Mouse (Mus musculus) forebrain, postnatal 0 days (tissue): ENCODE measurements around the gene Jph3. TPM values are rescaled to one million over a fixed set of nuclear protein-coding genes. Genes with fewer than 3 reads are reported as not detected.

ENCODE experiments used
- ATAC-seq: fragments of 200-750 bp; cut with Nextera tagmentation; 2 replicates; pipeline ENCODE4 v1.8.0; 2017; ENCODE audit warnings: mild to moderate bottlenecking, moderate library complexity
- DNase-seq: peaks from one replicate; pipeline ENCODE4 v3.0.0-alpha.2; 2015
- H3K27ac ChIP-seq: fragments of 300-500 bp; sonication (generic); 2 replicates; pipeline ENCODE4 v1.5.1; 2014; ENCODE audit warnings: low read depth, mild to moderate bottlenecking, antibody characterized with exemption, low read length, moderate library complexity, mixed read lengths
- H3K27me3 ChIP-seq: fragments of 300-500 bp; sonication (generic); 2 replicates; pipeline ENCODE4 v1.6.1; 2014; ENCODE audit warnings: mild to moderate bottlenecking, low read length, mixed read lengths; ENCODE audit not compliant: insufficient read depth
- H3K36me3 ChIP-seq: fragments of 300-500 bp; sonication (generic); 2 replicates; pipeline ENCODE4 v1.6.1; 2014; ENCODE audit warnings: mild to moderate bottlenecking, moderate library complexity; ENCODE audit not compliant: insufficient read depth
- H3K4me1 ChIP-seq: fragments of 300-500 bp; sonication (generic); 2 replicates; pipeline ENCODE4 v1.6.1; 2014; ENCODE audit warnings: antibody characterized with exemption; ENCODE audit not compliant: insufficient read depth
- H3K4me2 ChIP-seq: fragments of 300-500 bp; sonication (generic); 2 replicates; pipeline ENCODE4 v1.6.1; 2014; ENCODE audit warnings: low read depth, mild to moderate bottlenecking, moderate library complexity
- H3K4me3 ChIP-seq: fragments of 300-500 bp; sonication (generic); 2 replicates; pipeline ENCODE4 v1.5.1; 2014; ENCODE audit warnings: low read depth, low read length, mixed read lengths
- H3K9ac ChIP-seq: fragments of 300-500 bp; sonication (generic); 2 replicates; pipeline ENCODE4 v1.6.1; 2014; ENCODE audit warnings: mild to moderate bottlenecking
- H3K9me3 ChIP-seq: fragments of 300-500 bp; sonication (generic); 2 replicates; pipeline ENCODE4 v1.6.1; 2016; ENCODE audit warnings: low read length
- CTCF ChIP-seq: sonication (generic); IDR thresholded peaks from 2 replicates; pipeline ENCODE4 v1.5.1; 2016; ENCODE audit warnings: antibody characterized with exemption, control low read depth, low read depth
- WGBS: fragments of 180-500 bp; shearing (Covaris S2); extraction: QIAGEN DNeasy Blood & Tissue Kit; methylation state at CpG from one replicate; pipeline ENCODE4 v1.1.7; 2014; 5-methylcytosine and 5-hydroxymethylcytosine counted together
- polyA plus RNA-seq: library from polyadenylated mRNA; unstranded; fragments of >200 nt; fragmentation: Nextera tagmentation; extraction: Ambion mirVana; gene quantifications from 2 replicates; pipeline ENCODE4 v1.2.1, GENCODE M21; 2015
- total RNA-seq: library from RNA; depleted of rRNA; stranded (reverse); fragments of >200 nt; gene quantifications from 2 replicates; pipeline ENCODE4 v1.2.3, GENCODE M21; 2014

Jph3 gene
- total and polyA plus RNA-seq, 2 experiments from 2014 or later, result 65.8 to 123 TPM

DNA sequence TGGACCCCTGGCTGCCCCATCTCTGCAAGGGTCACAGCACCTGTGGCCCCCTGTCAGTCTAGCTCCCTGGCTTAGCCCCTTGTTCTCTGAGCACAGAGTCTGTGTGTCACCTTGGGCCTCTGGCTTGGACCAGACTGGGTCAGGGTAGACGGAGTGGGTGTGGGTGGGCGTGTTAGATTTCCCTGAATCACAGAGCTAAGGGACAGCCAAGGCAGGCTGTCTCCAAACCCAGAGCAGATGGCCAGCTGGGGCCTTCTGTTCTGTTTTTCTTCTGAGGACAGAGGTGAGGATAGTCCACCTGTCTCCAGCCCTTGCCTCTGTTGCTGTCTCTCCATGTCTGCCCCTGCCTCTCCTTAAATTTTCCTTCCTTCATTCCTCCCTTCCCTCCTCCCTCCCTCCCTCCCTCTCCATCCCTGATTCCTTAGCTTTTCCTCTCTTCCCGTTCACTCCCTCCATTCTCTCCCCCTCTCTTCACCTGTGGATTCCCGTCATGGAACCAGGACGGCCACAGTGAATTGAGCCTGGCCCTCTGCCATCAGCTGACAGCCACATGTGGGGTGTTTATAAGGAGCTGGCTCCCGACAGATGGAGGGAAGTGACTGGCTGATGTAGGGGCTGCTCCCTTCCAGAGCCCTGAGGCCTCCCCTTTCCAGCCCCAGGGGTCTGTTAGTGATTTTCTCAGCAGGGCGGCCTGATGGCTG is 33.7 kb downstream of the Jph3 start:
- peak; percentile 71 for ATAC-seq
- H3K9ac ChIP-seq, result no peak overlapping the region
- H3K4me1 ChIP-seq, result no peaks in the 10 kb centered on the region
- WGBS, result 34% methylated on average over 7 of the region's 7 CpGs
- peak; percentile 26 for DNase-seq
- no peak overlapping the region for H3K4me2 ChIP-seq
- no peaks in the 10 kb centered on the region for H3K9me3 ChIP-seq
- no peaks in the 10 kb centered on the region for H3K36me3 ChIP-seq
- no peaks in the 10 kb centered on the region for H3K27me3 ChIP-seq
- 0 out of 2 replicates have a peak overlapping the region, but pooled peaks have one; percentile 21 for H3K27ac ChIP-seq
- no peak for TF ChIP-seq CTCF
- no peak overlapping the region for H3K4me3 ChIP-seq

DNA sequence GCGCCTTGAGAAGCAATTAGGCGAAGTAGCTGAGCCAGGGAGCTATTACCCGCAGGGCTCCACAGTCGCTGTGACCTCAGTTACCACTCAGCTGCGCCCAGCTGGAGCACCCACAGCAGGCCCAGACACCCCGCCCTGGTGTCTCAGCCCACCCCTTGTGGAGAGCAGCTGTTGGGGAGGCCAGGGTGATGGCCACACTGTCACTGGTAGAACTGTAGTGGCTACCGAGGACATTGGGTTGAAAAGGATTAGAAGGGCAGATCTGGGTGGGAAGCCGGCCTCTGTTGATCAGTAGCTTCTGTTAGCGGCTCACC is 34.2 kb downstream of the Jph3 start:
- H3K4me1 ChIP-seq, result no peaks in the 10 kb centered on the region
- no peaks in the 10 kb centered on the region for H3K9me3 ChIP-seq
- 60% methylated on average over 9 of the region's 9 CpGs for WGBS
- H3K27me3 ChIP-seq, result no peaks in the 10 kb centered on the region
- H3K4me3 ChIP-seq, result no peak overlapping the region
- H3K36me3 ChIP-seq, result no peaks in the 10 kb centered on the region
- 0 out of 2 replicates have a peak overlapping the region, but pooled peaks have one; percentile 21 for H3K27ac ChIP-seq
- ATAC-seq (peak; percentile 63), DNase-seq (no peak)
- H3K9ac ChIP-seq, result no peak overlapping the region
- H3K4me2 ChIP-seq, result no peak overlapping the region
- no peak for TF ChIP-seq CTCF

DNA sequence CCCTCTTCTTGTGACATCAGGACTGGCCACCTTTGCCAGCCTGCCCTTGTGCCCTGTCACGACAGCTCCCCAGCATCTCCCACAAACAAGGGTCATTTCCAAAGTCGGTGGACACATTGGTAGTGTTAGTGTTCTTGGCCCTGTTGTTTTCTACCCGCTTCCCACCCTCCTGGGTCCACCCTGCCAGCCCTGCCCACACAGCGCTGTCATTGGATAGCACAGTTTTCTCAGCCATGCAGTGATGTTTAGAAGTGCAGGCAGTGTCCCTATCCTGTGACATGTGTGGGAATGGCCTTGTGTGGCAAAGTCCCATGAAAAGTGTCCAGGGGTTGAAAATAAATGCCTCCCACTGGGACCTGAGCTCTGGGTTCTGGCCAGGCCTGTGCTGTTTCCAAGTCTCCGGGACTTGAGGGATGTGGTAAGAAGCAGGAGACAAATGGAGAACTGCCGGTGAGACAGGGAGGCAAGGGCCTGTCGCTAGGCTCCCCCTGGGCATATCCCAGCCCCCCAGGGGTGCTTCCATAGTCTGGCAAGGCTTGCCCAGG is 36.2 kb downstream of the Jph3 start:
- WGBS, result 74% methylated on average over 7 of the region's 7 CpGs
- ATAC-seq, result no peak
- no peak overlapping the region for H3K9ac ChIP-seq

DNA sequence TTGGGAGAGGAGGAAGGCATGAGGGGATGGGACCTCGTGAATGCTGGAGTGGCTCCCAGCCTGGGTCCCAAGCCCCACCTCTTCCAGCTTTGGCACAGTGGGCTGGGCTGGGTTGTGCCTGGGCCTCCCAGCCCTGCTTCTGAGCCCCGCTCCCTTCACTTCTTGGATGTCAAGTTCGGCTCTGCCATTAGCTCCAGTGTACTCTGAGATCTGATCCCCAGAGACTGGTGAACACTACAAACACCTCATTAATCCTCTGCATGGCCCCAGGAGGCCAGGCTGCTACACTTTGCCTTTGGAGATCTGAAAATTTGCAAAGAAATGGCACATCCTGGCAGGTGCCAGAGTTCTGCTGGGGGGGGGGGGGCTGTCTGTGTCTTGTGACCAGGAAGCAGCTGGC is 39.7 kb downstream of the Jph3 start:
- ATAC-seq (no peak), DNase-seq (no peak)
- Histone ChIP-seq H3K9ac (no peak overlapping the region), H3K36me3 (no peaks in the 10 kb centered on the region), H3K4me3 (no peak overlapping the region), H3K4me2 (no peak overlapping the region), H3K9me3 (no peaks in the 10 kb centered on the region), H3K27me3 (no peaks in the 10 kb centered on the region), H3K4me1 (peaks cover 4% of the 10 kb centered on the region), H3K27ac (no peak overlapping the region)
- TF ChIP-seq CTCF, result no peak
- 56% methylated on average over 3 of the region's 3 CpGs for WGBS

More for the DNA sequence above, 36.2 kb downstream of the Jph3 start:
- no peak for DNase-seq
- H3K4me3 ChIP-seq, result no peak overlapping the region
- no peaks in the 10 kb centered on the region for H3K27me3 ChIP-seq
- H3K4me1 ChIP-seq, result no peaks in the 10 kb centered on the region; the same call in 1 of the 2 replicates
- H3K36me3 ChIP-seq, result no peaks in the 10 kb centered on the region
- no peak for TF ChIP-seq CTCF
- H3K27ac ChIP-seq, result no peak overlapping the region
- H3K4me2 ChIP-seq, result no peak overlapping the region
- H3K9me3 ChIP-seq, result no peaks in the 10 kb centered on the region

DNA sequence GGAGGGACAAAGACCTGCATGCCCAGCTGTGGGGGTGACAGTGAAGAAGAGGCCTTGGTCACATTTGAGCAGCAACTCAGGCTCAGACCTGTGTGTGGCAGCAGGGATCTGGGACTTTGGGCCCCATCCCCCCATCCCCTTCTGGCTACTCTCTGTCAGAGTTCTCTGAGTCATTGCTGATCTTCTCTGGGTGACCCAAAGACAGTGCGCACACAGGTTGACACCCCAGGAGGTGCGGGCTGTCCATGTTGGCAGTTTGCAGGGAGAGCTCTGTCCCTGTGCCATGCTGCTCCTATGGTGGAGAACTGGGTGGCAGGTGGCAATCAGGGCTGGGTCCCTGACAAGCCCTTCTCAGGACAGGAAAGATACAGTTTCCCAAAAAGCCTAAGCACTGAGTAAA is 40.2 kb downstream of the Jph3 start:
- H3K27ac ChIP-seq, result no peak overlapping the region
- WGBS, result 97% methylated on average over 2 of the region's 2 CpGs
- ATAC-seq, result no peak

DNA sequence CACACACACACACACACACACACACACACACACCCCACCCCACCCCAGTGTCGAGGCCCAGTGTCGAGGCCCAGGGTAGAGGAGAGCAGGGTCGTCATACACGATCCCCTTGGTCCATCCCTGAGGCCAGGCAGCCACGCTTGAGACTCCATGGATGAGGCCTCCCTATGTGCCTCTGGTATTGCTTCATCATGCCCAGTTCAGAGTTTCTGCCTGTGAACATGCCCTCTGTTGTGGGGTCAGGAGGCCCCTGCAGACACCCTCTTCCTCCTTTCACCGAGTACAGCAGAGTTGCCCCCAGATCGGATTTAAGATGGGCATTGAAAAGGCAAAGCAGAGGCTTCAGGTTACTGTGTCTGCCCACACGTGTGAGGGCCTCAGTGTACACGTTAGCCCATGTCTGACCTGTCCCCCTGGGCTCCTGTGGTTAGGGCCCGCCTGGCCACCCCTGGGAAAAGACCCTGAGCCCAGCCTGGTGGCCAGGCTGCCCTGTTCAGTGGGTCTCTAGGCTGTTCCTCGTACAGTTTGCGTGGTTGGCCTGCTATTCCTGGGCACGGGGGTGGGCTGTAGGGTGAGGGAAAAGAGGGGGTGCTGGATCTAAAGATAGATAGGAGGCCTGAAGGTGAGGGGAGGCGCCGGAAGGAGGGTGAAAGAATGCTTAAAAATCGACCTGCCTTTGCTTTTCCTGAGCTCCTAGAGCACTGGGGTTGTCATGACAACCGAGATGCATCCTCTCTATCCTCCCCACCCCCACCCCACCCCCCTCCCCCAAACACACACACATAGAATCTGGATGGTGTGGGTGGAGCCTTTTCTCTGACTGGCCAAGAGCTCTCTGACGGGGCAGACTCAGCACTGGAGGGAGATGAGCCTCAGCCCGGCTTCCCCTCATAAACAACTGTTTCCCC is 41.7 kb downstream of the Jph3 start:
- peak overlapping the region; percentile 37 for H3K4me2 ChIP-seq
- H3K27me3 ChIP-seq, result no peaks in the 10 kb centered on the region
- H3K9me3 ChIP-seq, result no peaks in the 10 kb centered on the region
- peak overlapping the region; percentile 28; the same call in 1 of the 2 replicates for H3K9ac ChIP-seq
- DNase-seq (peak; percentile 70), ATAC-seq (peak; percentile 95)
- H3K4me3 ChIP-seq, result no peak overlapping the region
- H3K36me3 ChIP-seq, result no peaks in the 10 kb centered on the region
- H3K4me1 ChIP-seq, result peaks cover 4% of the 10 kb centered on the region
- 22% methylated on average over 19 of the region's 19 CpGs for WGBS
- peak overlapping the region; percentile 69 for H3K27ac ChIP-seq
- TF ChIP-seq CTCF, result no peak

More for the DNA sequence above, 40.2 kb downstream of the Jph3 start:
- H3K27me3 ChIP-seq, result no peaks in the 10 kb centered on the region
- H3K4me2 ChIP-seq, result no peak overlapping the region
- H3K4me3 ChIP-seq, result no peak overlapping the region
- H3K36me3 ChIP-seq, result no peaks in the 10 kb centered on the region
- H3K9me3 ChIP-seq, result no peaks in the 10 kb centered on the region
- no peak for DNase-seq
- no peak for TF ChIP-seq CTCF
- H3K9ac ChIP-seq, result no peak overlapping the region
- H3K4me1 ChIP-seq, result peaks cover 4% of the 10 kb centered on the region

DNA sequence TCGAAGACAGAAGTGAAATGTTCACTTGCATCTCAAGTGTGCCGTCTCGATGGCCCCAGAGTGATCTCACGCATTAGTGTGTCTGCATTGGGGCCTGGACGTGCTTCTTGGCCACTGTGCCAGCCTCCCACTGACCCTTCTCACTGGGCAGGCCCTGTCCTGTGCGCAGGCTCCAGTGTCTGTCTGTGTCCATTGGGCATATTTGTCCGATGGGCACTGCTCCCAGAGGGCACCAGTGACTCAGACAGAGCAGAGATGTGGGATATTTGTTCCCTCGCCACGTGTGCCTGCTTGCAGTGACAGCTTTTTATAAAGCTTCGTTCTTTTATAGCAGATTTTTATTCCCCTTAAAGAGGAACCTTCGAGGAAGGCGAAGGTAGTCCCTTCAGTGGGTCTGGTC is 44.5 kb downstream of the Jph3 start:
- Histone ChIP-seq H3K9me3 (no peaks in the 10 kb centered on the region), H3K9ac (no peak overlapping the region), H3K4me2 (no peak overlapping the region), H3K4me1 (peaks cover 4% of the 10 kb centered on the region), H3K4me3 (no peak overlapping the region), H3K27me3 (no peaks in the 10 kb centered on the region), H3K36me3 (no peaks in the 10 kb centered on the region), H3K27ac (no peak overlapping the region)
- TF ChIP-seq CTCF, result no peak
- DNase-seq (no peak), ATAC-seq (no peak)
- WGBS, result 89% methylated on average over 12 of the region's 12 CpGs
